In genomic region chr4:86886160-86886878, GRCm38 (mm10) we compare ENCODE assay signal across 8 mouse cellular contexts. TPM values are rescaled to one million over a fixed set of nuclear protein-coding genes. Genes with fewer than 3 reads are reported as not detected.
DNase-seq lines count a peak whose midpoint lies in the region; ATAC-seq and TF ChIP-seq lines count a peak whose summit lies in the region.

No protein-coding gene starts in this region.

- TF ChIP-seq POLR2A in limb, embryonic 14.5 days (IDR thresholded peaks at IDR 0.05; ENCODE audit: borderline replicate concordance, extremely low read depth, insufficient read depth, insufficient read length): no peak

- peaks cover 23% of the 10 kb centered on the region for H3K4me1 ChIP-seq in erythroblast, embryonic 14.5 days (ENCODE audit: control insufficient read depth)
- no peaks in the 10 kb centered on the region for H3K4me1 ChIP-seq in hindbrain, embryonic 11.5 days (replicated peaks; ENCODE audit: control insufficient read depth, insufficient read depth, low read length)
- H3K4me1 ChIP-seq in limb, embryonic 14.5 days (ENCODE audit: control insufficient read depth, insufficient read depth, low read length): no peaks in the 10 kb centered on the region
- no peaks in the 10 kb centered on the region for H3K4me1 ChIP-seq in midbrain, embryonic 14.5 days (ENCODE audit: control insufficient read depth, insufficient read depth, low read length)

- DNase-seq in spleen, adult 12 weeks (ENCODE audit: low spot score): peak; percentile 35
- no peak for DNase-seq in spleen, postnatal 14 days (ENCODE audit: low spot score in 2 of 2)
- peak; percentile 16 for DNase-seq in hindbrain, embryonic 11.5 days (ENCODE audit: low spot score)
- peak; percentile 56 for DNase-seq in limb, embryonic 14.5 days (ENCODE audit: low spot score)
- DNase-seq in midbrain, embryonic 14.5 days: peak; percentile 3
- DNase-seq in thymus, postnatal 36 days: peak; percentile 46 to 48
- no peak for DNase-seq in right cerebral cortex, postnatal 10 days (ENCODE audit: low spot score in 2 of 2)

- no peak for ATAC-seq in hindbrain, embryonic 11.5 days (ENCODE audit: low FRiP score)
- ATAC-seq in limb, embryonic 14.5 days (ENCODE audit: low FRiP score, low read depth): no peak
- no peak for ATAC-seq in midbrain, embryonic 14.5 days (ENCODE audit: low FRiP score, low TSS enrichment)

- 0 out of 2 replicates have a peak overlapping the region, but pooled peaks have one; percentile 19 for H3K4me2 ChIP-seq in hindbrain, embryonic 11.5 days (replicated peaks; ENCODE audit: low read depth, low read length)
- peak overlapping the region; percentile 48 for H3K4me2 ChIP-seq in limb, embryonic 14.5 days (replicated peaks; ENCODE audit: low read depth, low read length, severe bottlenecking)
- H3K4me2 ChIP-seq in midbrain, embryonic 14.5 days (ENCODE audit: low read length): peak overlapping the region; percentile 40

- H3K4me3 ChIP-seq in erythroblast, embryonic 14.5 days (replicated peaks): peak overlapping the region; percentile 64
- H3K4me3 ChIP-seq in hindbrain, embryonic 11.5 days (ENCODE audit: low read depth, low read length): peak overlapping the region; percentile 13; the same call in 1 of the 2 replicates
- peak overlapping the region; percentile 26 for H3K4me3 ChIP-seq in limb, embryonic 14.5 days (replicated peaks; ENCODE audit: low read length)
- no peak overlapping the region for H3K4me3 ChIP-seq in midbrain, embryonic 14.5 days (replicated peaks; ENCODE audit: low read depth, low read length)

- no peaks in the 10 kb centered on the region for H3K27me3 ChIP-seq in erythroblast, embryonic 14.5 days (ENCODE audit: control insufficient read depth)
- no peaks in the 10 kb centered on the region for H3K27me3 ChIP-seq in hindbrain, embryonic 11.5 days (ENCODE audit: control insufficient read depth, insufficient read depth, low read length)
- no peaks in the 10 kb centered on the region for H3K27me3 ChIP-seq in limb, embryonic 14.5 days (ENCODE audit: control insufficient read depth, insufficient read depth, low read length)
- H3K27me3 ChIP-seq in midbrain, embryonic 14.5 days (ENCODE audit: control insufficient read depth, insufficient read depth, low read length): no peaks in the 10 kb centered on the region

- no peaks in the 10 kb centered on the region for H3K9me3 ChIP-seq in erythroblast, embryonic 14.5 days (ENCODE audit: control insufficient read depth, low read length)
- H3K9me3 ChIP-seq in hindbrain, embryonic 11.5 days (ENCODE audit: control insufficient read depth, low read length): no peaks in the 10 kb centered on the region
- H3K9me3 ChIP-seq in limb, embryonic 14.5 days (ENCODE audit: control insufficient read depth, low read length): no peaks in the 10 kb centered on the region
- H3K9me3 ChIP-seq in midbrain, embryonic 14.5 days (ENCODE audit: control insufficient read depth, low read length): no peaks in the 10 kb centered on the region

- WGBS in hindbrain, embryonic 11.5 days: 51% methylated on average over 18 of the region's 18 CpGs
- WGBS in limb, embryonic 14.5 days: 27% methylated on average over 18 of the region's 18 CpGs
- 54% methylated on average over 18 of the region's 18 CpGs for WGBS in midbrain, embryonic 14.5 days

- H3K9ac ChIP-seq in hindbrain, embryonic 11.5 days (ENCODE audit: low read depth, low read length): no peak overlapping the region
- peak overlapping the region; percentile 40 for H3K9ac ChIP-seq in limb, embryonic 14.5 days (ENCODE audit: low read depth, low read length, severe bottlenecking)
- H3K9ac ChIP-seq in midbrain, embryonic 14.5 days (replicated peaks; ENCODE audit: low read length): no peak overlapping the region

- no peak overlapping the region for H3K27ac ChIP-seq in hindbrain, embryonic 11.5 days (ENCODE audit: low read depth, low read length)
- H3K27ac ChIP-seq in limb, embryonic 14.5 days (replicated peaks; ENCODE audit: low read depth, low read length): peak overlapping the region; percentile 15; the same call in 1 of the 2 replicates
- no peak overlapping the region for H3K27ac ChIP-seq in midbrain, embryonic 14.5 days (replicated peaks; ENCODE audit: low read depth, low read length)

- H3K36me3 ChIP-seq in erythroblast, embryonic 14.5 days (ENCODE audit: control insufficient read depth): no peaks in the 10 kb centered on the region
- H3K36me3 ChIP-seq in hindbrain, embryonic 11.5 days (ENCODE audit: control insufficient read depth, insufficient read depth, low read length): no peaks in the 10 kb centered on the region
- no peaks in the 10 kb centered on the region for H3K36me3 ChIP-seq in limb, embryonic 14.5 days (ENCODE audit: control insufficient read depth, insufficient read depth, low read length)
- H3K36me3 ChIP-seq in midbrain, embryonic 14.5 days (ENCODE audit: control insufficient read depth, insufficient read depth, low read length): no peaks in the 10 kb centered on the region; the same call in 1 of the 2 replicates

RNA-seq across cellular contexts. Expression of gene Acer2, which starts 12.1 kb away (rescaled TPM):
- polyA plus RNA-seq in erythroblast, embryonic 14.5 days (2012): 0.02 TPM in 1 of 2 replicates, not detected in the other
- 11.0 and 12.9 TPM in 2 replicates for polyA plus RNA-seq in hindbrain, embryonic 11.5 days (2014; fragmentation: Nextera tagmentation; extraction: Ambion mirVana)
- 8.3 and 8.6 TPM in 2 replicates for polyA plus RNA-seq in limb, embryonic 14.5 days (2012; rRNA removed)
- 15.9 and 19.4 TPM in 2 replicates for polyA plus RNA-seq in limb, embryonic 14.5 days (2014; fragmentation: Nextera tagmentation; extraction: Ambion mirVana)
- 22.5 and 26.8 TPM in 2 replicates for polyA plus RNA-seq in midbrain, embryonic 14.5 days (2014; fragmentation: Nextera tagmentation; extraction: Ambion mirVana)

RNA-seq across cellular contexts. Expression of gene Rps6, which starts 29.1 kb away (rescaled TPM):
- 62.6 and 64.6 TPM in 2 replicates for polyA plus RNA-seq in erythroblast, embryonic 14.5 days (2012)
- polyA plus RNA-seq in hindbrain, embryonic 11.5 days (2014; fragmentation: Nextera tagmentation; extraction: Ambion mirVana): 643 and 708 TPM in 2 replicates
- 1,562 and 2,024 TPM in 2 replicates for polyA plus RNA-seq in limb, embryonic 14.5 days (2012; rRNA removed)
- 903 and 916 TPM in 2 replicates for polyA plus RNA-seq in limb, embryonic 14.5 days (2014; fragmentation: Nextera tagmentation; extraction: Ambion mirVana)
- polyA plus RNA-seq in midbrain, embryonic 14.5 days (2014; fragmentation: Nextera tagmentation; extraction: Ambion mirVana): 413 and 486 TPM in 2 replicates

Comparison
In these comparisons a context has a peak if more than half of its experiments do, and no peak if none do; other contexts are left out.
1. DNase-seq: peak in spleen, adult 12 weeks (single experiment), hindbrain, embryonic 11.5 days (single experiment), limb, embryonic 14.5 days (single experiment), midbrain, embryonic 14.5 days (single experiment) and thymus, postnatal 36 days (2 of 2); none in spleen, postnatal 14 days (0 of 2) and right cerebral cortex, postnatal 10 days (0 of 2).
2. Peak in every context shown above with its lines, with median percentiles within 50 percentile points of each other: H3K4me2 ChIP-seq.